Mouse (Mus musculus): Measurements from ENCODE around the gene Kif1c. TPM values are rescaled to one million over a fixed set of nuclear protein-coding genes. Genes with fewer than 3 reads are reported as not detected.

Kif1c gene
- polyA plus RNA-seq, 1 experiment, result 87.1 TPM

GRCm38 (mm10) chr11:70668335-70668770 is 32.0 kb upstream of the Kif1c start:
- Histone ChIP-seq H3K27ac (ENCODE audit: insufficient read depth, low read depth, low read length) (peak overlapping the region; percentile 90), H3K36me3 (ENCODE audit: control insufficient read depth, insufficient read depth, low read length) (peaks cover 33% of the 10 kb centered on the region), H3K4me1 (ENCODE audit: control insufficient read depth, insufficient read depth, insufficient read length, low read length) (peaks cover 4% of the 10 kb centered on the region; the same call in 1 of the 2 replicates), H3K27me3 (ENCODE audit: control insufficient read depth, insufficient read depth, low read length) (no peaks in the 10 kb centered on the region), H3K4me3 (ENCODE audit: low read depth, low read length) (peak overlapping the region; percentile 84)
- TF ChIP-seq POLR2A (IDR thresholded peaks at IDR 0.05; ENCODE audit: low read depth, low read length) (peak; percentile 36; the same call in 1 of the 2 replicates), CTCF (IDR thresholded peaks at IDR 0.05; ENCODE audit: extremely low read depth, insufficient read length, insufficient replicate concordance, low read depth, low read length) (no peak)
- under 1% methylated on average over 15 of the region's 15 CpGs for WGBS

DNA sequence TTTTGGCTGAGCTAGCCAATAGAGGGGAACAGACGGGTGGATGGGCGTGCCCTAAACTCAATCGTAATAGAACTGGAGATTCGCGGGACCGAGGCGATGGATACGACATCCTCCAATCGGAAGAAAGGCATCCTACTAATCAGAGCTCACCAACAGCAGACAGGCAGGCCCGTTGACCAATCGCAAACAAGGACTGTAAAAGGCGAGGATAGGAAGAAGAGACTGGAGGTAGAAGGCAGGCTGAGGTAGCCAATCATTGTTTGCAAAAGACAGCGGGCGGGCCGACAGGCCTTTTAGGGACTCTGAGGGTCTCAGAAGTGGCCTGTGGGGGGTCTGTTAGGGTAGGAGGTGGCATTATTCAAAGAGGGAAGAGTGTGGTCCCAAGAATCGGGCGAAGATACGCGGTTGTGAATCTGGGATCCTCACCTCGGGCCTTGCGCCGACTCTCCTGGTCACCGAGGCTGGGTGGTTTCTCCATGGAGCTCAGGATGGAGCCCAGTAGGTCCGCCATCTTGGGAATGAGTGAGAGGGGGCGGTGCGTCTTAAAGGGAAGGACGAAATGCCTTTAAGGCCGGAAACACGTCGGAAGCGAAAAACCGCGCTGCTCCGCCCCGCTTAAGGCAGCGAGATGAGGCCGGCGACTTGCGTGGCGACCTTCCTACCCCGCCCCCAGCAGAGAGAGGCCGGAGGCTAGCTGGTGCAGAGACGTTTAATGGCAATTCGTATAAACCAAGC is 31.4 kb upstream of the Kif1c start, which contains the start of gene Spag7:
Gene Spag7, minus strand, starts transcription at position 646 of the 735 bp plus-strand sequence.
- H3K27ac ChIP-seq (ENCODE audit: insufficient read depth, low read depth, low read length), result peak within 1 kb of the TSS; percentile 96
- H3K36me3 ChIP-seq (ENCODE audit: control insufficient read depth, insufficient read depth, low read length), result peaks cover 34% of the 10 kb centered on the region
- H3K27me3 ChIP-seq (ENCODE audit: control insufficient read depth, insufficient read depth, low read length), result no peaks in the 10 kb centered on the region
- WGBS, result under 1% methylated on average over 44 of the region's 44 CpGs
- peaks cover 4% of the 10 kb centered on the region; the same call in 1 of the 2 replicates for H3K4me1 ChIP-seq (ENCODE audit: control insufficient read depth, insufficient read depth, insufficient read length, low read length)
- TF ChIP-seq POLR2A (IDR thresholded peaks at IDR 0.05; ENCODE audit: low read depth, low read length) (peak; percentile 42), CTCF (IDR thresholded peaks at IDR 0.05; ENCODE audit: extremely low read depth, insufficient read length, insufficient replicate concordance, low read depth, low read length) (no peak)
- H3K4me3 ChIP-seq (ENCODE audit: low read depth, low read length), result peak within 1 kb of the TSS; percentile 84

- Histone ChIP-seq H3K4me3 (ENCODE audit: low read depth, low read length) (peak overlapping the region; percentile 84), H3K27ac (ENCODE audit: insufficient read depth, low read depth, low read length) (peak overlapping the region; percentile 96), H3K27me3 (ENCODE audit: control insufficient read depth, insufficient read depth, low read length) (no peaks in the 10 kb centered on the region), H3K36me3 (ENCODE audit: control insufficient read depth, insufficient read depth, low read length) (peaks cover 34% of the 10 kb centered on the region), H3K4me1 (ENCODE audit: control insufficient read depth, insufficient read depth, insufficient read length, low read length) (peaks cover 4% of the 10 kb centered on the region; the same call in 1 of the 2 replicates)
- TF ChIP-seq CTCF (IDR thresholded peaks at IDR 0.05; ENCODE audit: extremely low read depth, insufficient read length, insufficient replicate concordance, low read depth, low read length) (peak; percentile 43; the same call in 1 of the 2 replicates), POLR2A (IDR thresholded peaks at IDR 0.05; ENCODE audit: low read depth, low read length) (no peak)
- 1% methylated on average over 31 of the region's 31 CpGs for WGBS
Observed at GRCm38 (mm10) chr11:70669582-70670345, 30.6 kb upstream of the Kif1c start.

- Histone ChIP-seq H3K36me3 (ENCODE audit: control insufficient read depth, insufficient read depth, low read length) (peaks cover 33% of the 10 kb centered on the region), H3K27me3 (ENCODE audit: control insufficient read depth, insufficient read depth, low read length) (no peaks in the 10 kb centered on the region), H3K27ac (ENCODE audit: insufficient read depth, low read depth, low read length) (peak overlapping the region; percentile 96; the same call in 1 of the 2 replicates), H3K4me3 (ENCODE audit: low read depth, low read length) (peak overlapping the region; percentile 84; the same call in 1 of the 2 replicates), H3K4me1 (ENCODE audit: control insufficient read depth, insufficient read depth, insufficient read length, low read length) (peaks cover 6% of the 10 kb centered on the region)
- no peak for TF ChIP-seq POLR2A (IDR thresholded peaks at IDR 0.05; ENCODE audit: low read depth, low read length)
- no peak for TF ChIP-seq CTCF (IDR thresholded peaks at IDR 0.05; ENCODE audit: extremely low read depth, insufficient read length, insufficient replicate concordance, low read depth, low read length)
- WGBS, result 73% methylated on average over 14 of the region's 14 CpGs
Observed at GRCm38 (mm10) chr11:70670483-70670882, 29.9 kb upstream of the Kif1c start.

GRCm38 (mm10) chr11:70671333-70672047 is 28.9 kb upstream of the Kif1c start:
- TF ChIP-seq POLR2A (IDR thresholded peaks at IDR 0.05; ENCODE audit: low read depth, low read length) (no peak), CTCF (IDR thresholded peaks at IDR 0.05; ENCODE audit: extremely low read depth, insufficient read length, insufficient replicate concordance, low read depth, low read length) (no peak)
- 81% methylated on average over 16 of the region's 16 CpGs for WGBS

DNA sequence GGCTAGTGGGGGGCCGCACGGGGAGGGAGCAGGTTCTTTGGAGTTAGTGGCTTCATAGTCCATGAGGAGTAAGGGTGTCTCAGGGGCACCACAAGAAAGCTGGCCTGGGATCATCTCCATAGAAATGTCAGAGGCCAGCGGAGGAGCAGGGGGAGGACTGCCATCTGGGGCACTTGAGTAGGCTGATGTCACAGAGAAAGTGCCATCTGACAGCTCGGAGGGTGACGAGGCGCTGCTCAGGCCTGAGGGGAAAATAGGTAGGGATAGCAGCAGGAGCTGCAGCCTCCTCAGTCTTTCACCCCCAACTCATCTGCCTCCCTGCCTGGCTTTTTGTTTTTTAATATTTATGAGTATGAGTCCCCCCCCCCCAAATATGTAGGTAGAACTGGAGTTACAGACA is 26.3 kb upstream of the Kif1c start:
- Histone ChIP-seq H3K36me3 (ENCODE audit: control insufficient read depth, insufficient read depth, low read length) (peaks cover 63% of the 10 kb centered on the region), H3K4me1 (ENCODE audit: control insufficient read depth, insufficient read depth, insufficient read length, low read length) (peaks cover 3% of the 10 kb centered on the region; the same call in 1 of the 2 replicates), H3K27me3 (ENCODE audit: control insufficient read depth, insufficient read depth, low read length) (no peaks in the 10 kb centered on the region), H3K27ac (ENCODE audit: insufficient read depth, low read depth, low read length) (no peak overlapping the region), H3K4me3 (ENCODE audit: low read depth, low read length) (no peak overlapping the region)
- WGBS, result 91% methylated on average over 6 of the region's 6 CpGs
- TF ChIP-seq CTCF (IDR thresholded peaks at IDR 0.05; ENCODE audit: extremely low read depth, insufficient read length, insufficient replicate concordance, low read depth, low read length) (no peak), POLR2A (IDR thresholded peaks at IDR 0.05; ENCODE audit: low read depth, low read length) (no peak)

More at GRCm38 (mm10) chr11:70671333-70672047, 28.9 kb upstream of the Kif1c start:
- Histone ChIP-seq H3K4me1 (ENCODE audit: control insufficient read depth, insufficient read depth, insufficient read length, low read length) (peaks cover 7% of the 10 kb centered on the region), H3K36me3 (ENCODE audit: control insufficient read depth, insufficient read depth, low read length) (peaks cover 43% of the 10 kb centered on the region), H3K27me3 (ENCODE audit: control insufficient read depth, insufficient read depth, low read length) (no peaks in the 10 kb centered on the region), H3K4me3 (ENCODE audit: low read depth, low read length) (no peak overlapping the region), H3K27ac (ENCODE audit: insufficient read depth, low read depth, low read length) (no peak overlapping the region)

Measured in small intestine, adult 2 months (tissue).